Mouse (Mus musculus) heart, embryonic 14.5 days (tissue): ENCODE measurements around the gene Pogk. TPM values are rescaled to one million over a fixed set of nuclear protein-coding genes. Genes with fewer than 3 reads are reported as not detected.

Experiments
- ATAC-seq: fragments of 200-750 bp; cut with Nextera tagmentation; 2 replicates; pipeline ENCODE4 v1.8.0; 2017; ENCODE audit warnings: low read depth, moderate TSS enrichment; ENCODE audit not compliant: insufficient number of reproducible peaks, insufficient read depth, low FRiP score
- H3K27ac ChIP-seq, 2 experiments: fragments of 200-500 bp in 1 of 2; fragments of 300-500 bp in 1 of 2; sonication (generic) in 1 of 2; replicated peaks in 1 of 2; 2 replicates each; pipeline ENCODE4 v1.5.1; 2012 to 2014; ENCODE audit warnings: low read depth in 2 of 2, low read length in 2 of 2, control low read depth in 1 of 2, mild to moderate bottlenecking in 1 of 2, mixed read lengths in 1 of 2; ENCODE audit not compliant: control insufficient read depth in 1 of 2, insufficient read depth in 1 of 2
- H3K27me3 ChIP-seq: fragments of 300-500 bp; sonication (generic); 2 replicates; pipeline ENCODE4 v1.6.1; 2014; ENCODE audit warnings: mild to moderate bottlenecking, low read length, control low read depth; ENCODE audit not compliant: control insufficient read depth, insufficient read depth
- H3K36me3 ChIP-seq: fragments of 300-500 bp; sonication (generic); 2 replicates; pipeline ENCODE4 v1.6.1; 2014; ENCODE audit warnings: mild to moderate bottlenecking, control low read depth, low read length, mixed read lengths; ENCODE audit not compliant: control insufficient read depth, insufficient read depth
- H3K4me1 ChIP-seq, 2 experiments: fragments of 200-500 bp in 1 of 2; fragments of 300-500 bp in 1 of 2; sonication (generic) in 1 of 2; 2 replicates each; pipeline ENCODE4 v1.6.1; 2012 to 2014; ENCODE audit warnings: low read length in 2 of 2, control low read depth in 1 of 2, mixed read lengths in 1 of 2; ENCODE audit not compliant: control insufficient read depth in 2 of 2, insufficient read depth in 2 of 2
- H3K4me2 ChIP-seq: fragments of 300-500 bp; sonication (generic); 2 replicates; pipeline ENCODE4 v1.6.1; 2014; ENCODE audit warnings: mild to moderate bottlenecking, low read length
- H3K4me3 ChIP-seq, 2 experiments: fragments of 200-500 bp in 1 of 2; fragments of 300-500 bp in 1 of 2; sonication (generic) in 1 of 2; 2 replicates each; pipeline ENCODE4 v1.5.1; 2012 to 2014; ENCODE audit warnings: low read length in 2 of 2, mild to moderate bottlenecking in 2 of 2, control low read depth in 1 of 2, low read depth in 1 of 2, moderate library complexity in 1 of 2; ENCODE audit not compliant: control insufficient read depth in 1 of 2, insufficient read depth in 1 of 2
- H3K9ac ChIP-seq: fragments of 300-500 bp; sonication (generic); 2 replicates; pipeline ENCODE4 v1.6.1; 2014; ENCODE audit warnings: mild to moderate bottlenecking, low read length
- H3K9me3 ChIP-seq: fragments of 300-500 bp; sonication (generic); 2 replicates; pipeline ENCODE4 v1.6.1; 2016; ENCODE audit warnings: low read length, control low read depth; ENCODE audit not compliant: control insufficient read depth
- WGBS: fragments of 180-500 bp; shearing (Covaris S2); extraction: QIAGEN DNeasy Blood & Tissue Kit; methylation state at CpG from one replicate; pipeline ENCODE4 v1.1.7; 2014; 5-methylcytosine and 5-hydroxymethylcytosine counted together
- polyA plus RNA-seq: library from polyadenylated mRNA; unstranded; fragments of >200 nt; fragmentation: Nextera tagmentation; extraction: Ambion mirVana; gene quantifications from 2 replicates; pipeline ENCODE4 v1.2.1, GENCODE M21; 2014

Gene Pogk
- polyA plus RNA-seq, 1 experiment from 2014 or later = 12.4 TPM

- H3K36me3 ChIP-seq = no peaks in the 10 kb centered on the region
Observed at GRCm38 (mm10) chr1:166343586-166343985, 66.1 kb downstream of the Pogk start.

GRCm38 (mm10) chr1:166342539-166342938 is 67.1 kb downstream of the Pogk start:
- Histone ChIP-seq H3K4me2 (no peak overlapping the region), H3K9me3 (no peaks in the 10 kb centered on the region), H3K9ac (no peak overlapping the region), H3K27ac (no peak overlapping the region), H3K36me3 (no peaks in the 10 kb centered on the region), H3K4me3 (no peak overlapping the region), H3K4me1 (no peaks in the 10 kb centered on the region), H3K27me3 (no peaks in the 10 kb centered on the region)
- ATAC-seq = no peak
- WGBS = 70% methylated on average over 1 of the region's 1 CpGs

More at GRCm38 (mm10) chr1:166343586-166343985, 66.1 kb downstream of the Pogk start:
- ATAC-seq = no peak
- Histone ChIP-seq H3K4me1 (no peaks in the 10 kb centered on the region), H3K27ac (no peak overlapping the region), H3K27me3 (no peaks in the 10 kb centered on the region), H3K4me2 (no peak overlapping the region), H3K4me3 (no peak overlapping the region), H3K9me3 (no peaks in the 10 kb centered on the region), H3K9ac (no peak overlapping the region)
- WGBS = 79% methylated on average over 5 of the region's 5 CpGs

- no peaks in the 10 kb centered on the region for H3K4me1 ChIP-seq
- H3K4me3 ChIP-seq = no peak overlapping the region
- ATAC-seq = no peak
- no peak overlapping the region for H3K9ac ChIP-seq
- H3K36me3 ChIP-seq = no peaks in the 10 kb centered on the region
- no peak overlapping the region for H3K27ac ChIP-seq
- WGBS = 69% methylated on average over 2 of the region's 2 CpGs
- no peak overlapping the region for H3K4me2 ChIP-seq
- no peaks in the 10 kb centered on the region for H3K9me3 ChIP-seq
- H3K27me3 ChIP-seq = no peaks in the 10 kb centered on the region
Observed at GRCm38 (mm10) chr1:166342060-166342459, 67.6 kb downstream of the Pogk start.

DNA sequence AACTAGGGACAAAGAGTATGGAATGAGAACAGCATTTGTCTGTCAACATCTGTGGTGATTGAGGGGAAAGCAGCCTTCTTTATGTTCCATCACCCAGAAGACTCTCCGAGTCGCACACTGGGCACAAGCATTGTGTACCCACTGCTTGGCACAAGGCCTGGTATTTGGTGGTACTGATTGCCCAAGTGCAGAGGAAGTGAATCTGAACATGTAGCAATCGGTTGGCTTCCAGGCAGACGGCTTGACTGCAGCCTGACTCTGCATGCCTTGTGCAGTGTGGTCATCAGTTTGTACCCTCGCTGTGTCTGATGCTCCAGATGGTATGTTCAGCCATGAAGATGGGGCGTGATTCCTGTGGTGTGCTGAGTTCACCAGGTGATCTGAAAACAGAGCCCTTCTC is 70.6 kb downstream of the Pogk start:
- H3K4me2 ChIP-seq = no peak overlapping the region
- no peak for ATAC-seq
- H3K4me3 ChIP-seq = no peak overlapping the region
- no peak overlapping the region for H3K27ac ChIP-seq
- WGBS = 84% methylated on average over 6 of the region's 6 CpGs
- no peak overlapping the region for H3K9ac ChIP-seq
- H3K36me3 ChIP-seq = no peaks in the 10 kb centered on the region
- H3K9me3 ChIP-seq = no peaks in the 10 kb centered on the region
- H3K27me3 ChIP-seq = no peaks in the 10 kb centered on the region
- H3K4me1 ChIP-seq = no peaks in the 10 kb centered on the region

Other genes with a start within 250 kb of the Pogk start
- 0.12 TPM in 1 of 2 replicates, not detected in the other for gene Mael, start 171.1 kb downstream of the Pogk start, polyA plus RNA-seq
- gene Ildr2, start 155.7 kb downstream of the Pogk start, polyA plus RNA-seq = 1.5 and 1.7 TPM in 2 replicates
- gene Tada1, start 30.8 kb downstream of the Pogk start, polyA plus RNA-seq = 33.3 and 34.7 TPM in 2 replicates
- not detected in 2 replicates for gene Gm4846, start 87.7 kb upstream of the Pogk start, polyA plus RNA-seq
- not detected in 2 replicates for gene Gm4847, start 237.8 kb upstream of the Pogk start, polyA plus RNA-seq